Mouse (Mus musculus) 416B (cell line): Measurements from ENCODE around the gene Tars2.
A peak's percentile ranks its signal among the peaks of the same experiment; 100 is the strongest.

ENCODE experiments used
- DNase-seq: peaks from one replicate; pipeline ENCODE4 v3.0.0; 2011; ENCODE audit warnings: low read depth

Tars2 gene

DNA sequence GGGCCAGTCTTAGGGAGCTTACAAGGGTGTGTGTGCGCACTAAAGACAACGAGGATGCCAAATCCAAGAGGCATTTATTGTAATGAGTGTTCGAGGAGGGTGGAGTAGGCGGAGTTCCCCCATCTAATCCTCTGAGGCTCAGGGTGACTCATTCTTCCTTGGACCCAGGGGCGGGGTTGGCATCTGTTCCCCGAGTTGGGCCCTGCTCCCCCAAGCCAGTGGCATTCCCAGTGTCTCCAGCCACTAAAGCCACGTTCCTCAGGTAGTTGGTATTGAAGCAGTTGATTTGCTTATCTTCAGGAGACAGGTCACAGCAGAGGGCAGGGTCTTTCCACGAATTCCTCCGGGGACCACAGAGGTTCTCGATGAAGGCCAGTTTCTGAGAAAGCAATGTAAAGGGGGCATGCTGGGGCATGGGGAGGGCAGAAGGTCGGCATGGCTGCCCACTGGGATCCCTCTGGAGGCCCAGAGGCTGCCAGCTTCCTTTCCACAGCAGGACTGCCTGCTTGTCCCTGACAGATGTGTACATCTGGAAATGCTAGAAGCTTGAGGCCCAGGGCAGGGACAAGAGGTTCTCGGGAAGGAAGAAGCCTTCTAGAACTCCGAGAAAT lies 25.8 kb downstream of the Tars2 start:
- no peak for DNase-seq

DNA sequence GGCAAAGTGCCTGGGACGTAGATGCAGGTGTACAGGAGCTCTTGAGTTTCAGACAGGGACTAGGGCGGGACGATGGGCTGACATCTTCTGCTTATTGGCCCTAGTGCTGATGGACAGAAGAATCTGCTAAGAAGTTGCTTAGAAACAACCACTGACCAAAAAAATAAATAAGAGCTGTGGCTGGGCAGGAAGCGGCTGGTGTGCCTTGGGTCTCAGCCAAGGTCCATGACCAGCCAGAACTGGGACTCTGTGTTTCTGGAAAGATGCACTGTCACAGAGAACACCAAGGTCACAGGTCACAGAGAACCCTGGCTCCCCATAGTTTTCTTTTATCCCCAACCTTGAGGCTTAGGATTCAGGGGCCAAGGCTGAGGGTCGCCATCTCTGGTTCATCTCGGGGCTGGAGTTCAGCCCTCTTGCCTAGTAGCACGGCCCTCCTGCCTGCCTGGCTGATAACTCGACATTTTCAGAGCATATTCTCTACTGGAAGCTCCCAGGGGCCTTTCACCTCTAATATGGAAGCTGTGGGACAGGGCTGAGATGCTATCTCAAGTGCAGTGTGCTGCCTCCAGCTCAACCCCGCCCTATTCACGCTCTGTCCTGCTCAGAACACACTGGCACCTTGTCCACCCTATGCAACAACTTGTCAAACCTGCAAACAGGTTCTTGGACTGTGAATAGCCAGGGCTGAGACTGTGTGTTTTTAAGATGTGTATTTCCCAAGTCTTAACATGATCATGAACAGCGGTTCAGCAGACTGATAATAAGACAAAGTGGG lies 27.1 kb downstream of the Tars2 start:
- peak; percentile 97 for DNase-seq

DNA sequence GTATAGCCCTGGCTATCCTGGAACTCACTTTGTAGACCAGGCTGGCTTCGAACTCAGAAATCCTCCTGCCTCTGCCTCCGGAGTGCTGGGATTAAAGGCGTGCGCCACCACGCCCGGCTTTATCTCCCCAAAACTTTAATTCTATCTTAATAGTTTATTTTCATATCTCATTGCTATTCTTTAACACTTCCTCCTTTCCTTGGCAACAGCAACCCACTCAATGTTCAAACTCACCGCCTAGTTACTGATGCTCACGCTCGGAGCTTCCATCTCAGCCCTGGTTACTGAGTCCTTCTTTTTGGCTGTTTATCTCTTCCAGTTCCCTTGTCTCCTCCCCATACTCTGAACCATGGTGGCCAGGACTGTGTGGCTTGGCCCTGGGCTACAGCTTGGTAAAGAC lies 27.7 kb downstream of the Tars2 start:
- DNase-seq: no peak

DNA sequence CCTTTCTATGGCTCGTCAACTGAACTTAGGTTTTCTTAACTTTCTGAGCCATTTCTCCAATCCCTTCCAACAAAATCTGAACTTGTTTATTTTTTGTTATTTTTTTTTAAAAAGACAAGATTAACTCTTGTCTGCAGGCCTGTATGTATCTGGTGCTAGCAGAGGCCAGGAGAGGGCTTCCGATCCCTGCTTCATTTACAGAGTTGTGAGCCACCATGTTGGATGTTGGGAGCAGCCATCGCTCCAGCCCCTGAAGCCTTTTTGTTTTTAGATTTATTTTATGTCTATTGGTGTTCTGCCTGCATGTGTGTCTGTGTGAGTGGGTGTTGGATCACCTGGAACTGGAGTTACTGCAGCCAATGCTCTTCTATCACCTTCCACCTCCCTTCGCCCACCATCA lies 28.2 kb downstream of the Tars2 start:
- peak; percentile 59 for DNase-seq

DNA sequence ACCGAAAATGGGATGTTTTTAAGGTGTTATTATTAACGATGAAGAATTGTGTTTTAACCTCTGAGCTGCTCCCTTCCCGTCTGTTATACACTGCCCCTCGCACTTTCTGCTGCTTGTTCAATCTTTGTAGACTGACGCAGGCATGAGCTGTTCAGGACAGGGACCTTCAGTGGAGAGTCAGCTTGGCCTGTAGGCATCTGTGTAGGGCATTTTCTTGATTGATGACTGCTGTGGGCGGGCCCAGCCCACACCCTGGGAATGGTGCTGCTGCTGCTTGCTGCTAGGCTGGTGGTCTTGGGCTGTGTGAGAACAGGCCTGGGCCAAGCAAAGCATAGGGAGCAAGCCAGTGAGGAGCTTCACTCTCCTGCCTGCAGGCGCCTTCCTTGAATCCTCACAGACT lies 29.6 kb downstream of the Tars2 start:
- no peak for DNase-seq

DNA sequence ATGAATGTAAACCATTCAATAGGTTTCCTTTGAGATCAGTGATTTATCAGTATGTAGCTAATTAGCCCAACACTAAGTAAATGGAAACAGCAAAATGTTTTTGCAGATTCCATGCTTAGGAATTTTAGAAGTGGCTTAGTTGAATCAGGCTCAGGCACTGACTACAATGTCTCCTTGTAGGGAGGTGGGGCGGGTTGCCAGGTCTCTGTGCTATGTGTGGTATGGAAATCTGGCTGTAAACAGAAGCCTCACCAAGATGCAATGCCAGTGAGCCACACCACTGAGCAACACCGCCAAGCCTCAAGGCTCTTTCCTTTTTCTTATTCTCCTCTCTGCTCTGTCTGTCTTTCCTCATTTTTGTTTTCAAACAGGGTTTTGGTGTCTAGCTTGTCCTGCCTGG lies 31.1 kb downstream of the Tars2 start:
- no peak for DNase-seq

DNA sequence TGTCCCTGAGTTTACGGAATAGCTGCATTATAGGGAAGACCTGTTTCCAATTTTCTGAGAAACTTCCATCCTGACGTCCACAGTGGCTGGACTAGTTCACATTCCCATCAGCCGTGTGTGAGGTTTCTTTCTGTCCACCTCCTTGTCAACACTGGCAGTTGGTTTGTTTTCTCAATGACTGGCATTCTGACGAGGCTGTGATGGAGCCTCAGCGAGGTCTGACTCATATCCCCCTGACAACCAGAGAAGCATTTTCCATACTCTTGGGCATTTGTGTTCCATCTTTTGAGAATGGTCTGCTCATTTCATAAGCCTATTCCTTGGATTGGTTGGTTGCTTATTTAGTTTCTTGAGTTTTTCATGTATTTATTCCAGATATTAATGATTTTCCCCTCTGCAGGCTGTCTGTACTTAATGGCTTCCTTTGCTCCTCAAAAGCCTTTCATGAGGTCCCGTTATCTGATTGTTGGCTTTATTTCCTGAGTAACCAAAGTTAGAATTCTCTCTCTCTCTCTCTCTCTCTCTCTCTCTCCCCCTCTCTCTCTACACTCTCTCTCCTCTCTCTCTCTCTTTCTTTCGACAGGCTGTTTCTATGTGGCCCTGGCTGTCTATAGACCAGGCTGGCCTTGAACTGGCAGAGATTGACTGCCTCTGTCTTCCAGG lies 33.2 kb downstream of the Tars2 start:
- peak; percentile 94 for DNase-seq

DNA sequence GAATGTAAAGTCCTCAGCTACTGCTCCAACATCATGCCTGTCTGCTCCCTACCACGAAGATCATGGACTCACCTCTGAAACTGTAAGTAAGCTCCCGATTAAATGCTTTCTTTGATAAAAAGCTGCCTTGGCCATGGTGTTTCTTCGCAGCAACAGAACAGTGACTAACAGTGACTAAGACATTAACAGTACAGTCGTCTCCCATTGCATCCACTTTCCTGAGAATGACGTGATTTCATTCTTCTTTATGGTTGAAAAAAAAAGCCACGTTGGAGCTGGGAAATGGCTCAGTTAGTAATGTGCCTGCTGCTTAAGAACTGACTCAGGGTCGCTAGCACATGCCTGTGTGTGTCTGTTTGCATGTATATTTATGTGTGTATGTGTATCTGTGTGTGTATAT lies 34.1 kb downstream of the Tars2 start:
- DNase-seq: peak; percentile 64

DNA sequence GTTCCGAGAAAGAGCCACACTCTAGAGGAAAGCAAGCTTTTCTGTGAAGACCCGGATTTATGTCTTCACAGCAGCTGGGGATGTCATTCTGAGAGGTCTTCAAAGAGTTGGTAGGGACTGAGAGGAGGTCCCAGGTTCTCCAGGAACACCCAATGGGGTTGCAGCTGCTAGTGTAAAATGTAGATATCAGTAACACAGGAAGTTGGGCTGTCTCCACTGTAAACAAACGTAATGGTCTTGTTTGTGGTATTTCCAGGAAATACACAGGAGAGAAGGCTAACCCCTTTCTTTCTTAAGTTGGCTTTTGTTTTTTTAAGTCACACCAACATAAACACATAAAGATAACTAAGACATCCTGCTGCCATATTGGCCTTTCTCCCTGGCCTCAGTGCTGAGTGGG lies 37.6 kb downstream of the Tars2 start:
- peak; percentile 32 for DNase-seq

DNA sequence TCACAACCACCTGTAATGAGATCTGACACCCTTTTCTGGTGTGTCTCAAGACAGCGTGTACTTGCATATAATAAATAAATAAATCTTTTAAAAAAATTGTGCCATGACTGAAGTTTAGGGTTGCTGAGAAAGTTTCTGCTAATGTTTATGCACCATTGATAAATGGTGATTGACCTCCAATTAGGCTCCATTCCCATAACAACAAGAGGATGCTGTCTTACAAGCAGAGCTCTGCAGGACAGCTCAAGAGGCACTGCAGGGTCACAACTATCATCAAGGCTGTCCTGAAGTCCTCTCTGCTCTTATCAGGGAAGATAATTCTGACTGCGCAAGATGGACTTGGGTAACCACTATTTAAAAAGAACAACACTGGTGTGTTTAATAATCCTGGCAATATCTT lies 41.9 kb downstream of the Tars2 start:
- DNase-seq: no peak

DNA sequence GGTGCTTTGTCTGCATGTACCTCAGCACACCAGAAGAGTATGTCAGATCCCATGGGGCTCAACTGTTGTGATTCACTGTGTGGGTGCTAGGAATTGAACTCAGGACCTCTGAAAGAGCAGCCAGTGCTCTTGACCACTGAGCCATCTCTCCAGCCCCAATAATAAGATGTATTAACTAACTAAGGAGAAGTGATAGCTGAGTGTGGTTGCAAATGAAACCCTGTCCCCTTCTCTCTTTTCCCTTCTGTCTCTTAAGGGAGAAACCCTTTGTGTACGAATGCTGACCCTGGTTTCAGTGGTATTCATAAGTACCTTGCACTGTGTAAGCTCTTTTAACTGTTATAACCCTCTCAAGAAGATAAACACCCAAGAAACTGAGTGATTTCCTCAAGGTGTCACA lies 43.9 kb downstream of the Tars2 start:
- DNase-seq: no peak

DNA sequence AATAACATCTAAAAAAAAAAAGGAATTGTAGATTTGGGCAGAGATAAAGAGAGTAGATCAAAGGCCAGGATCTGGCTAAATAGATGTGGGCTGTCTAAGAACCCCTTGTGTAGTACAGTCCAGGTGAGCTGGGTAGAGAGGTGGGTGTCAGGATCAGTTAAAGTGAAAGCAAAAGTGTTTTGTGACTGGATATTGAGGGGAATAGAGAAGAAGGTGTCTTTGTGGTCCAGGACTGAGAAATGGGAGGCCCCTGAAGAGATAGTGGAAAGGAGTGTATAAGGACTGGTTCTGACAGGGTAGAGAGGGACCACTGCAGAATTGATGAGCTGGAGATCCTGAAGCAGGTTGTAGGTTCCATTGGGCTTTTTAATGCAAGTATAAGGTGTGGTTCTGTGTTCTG lies 50.0 kb downstream of the Tars2 start:
- DNase-seq: no peak

DNA sequence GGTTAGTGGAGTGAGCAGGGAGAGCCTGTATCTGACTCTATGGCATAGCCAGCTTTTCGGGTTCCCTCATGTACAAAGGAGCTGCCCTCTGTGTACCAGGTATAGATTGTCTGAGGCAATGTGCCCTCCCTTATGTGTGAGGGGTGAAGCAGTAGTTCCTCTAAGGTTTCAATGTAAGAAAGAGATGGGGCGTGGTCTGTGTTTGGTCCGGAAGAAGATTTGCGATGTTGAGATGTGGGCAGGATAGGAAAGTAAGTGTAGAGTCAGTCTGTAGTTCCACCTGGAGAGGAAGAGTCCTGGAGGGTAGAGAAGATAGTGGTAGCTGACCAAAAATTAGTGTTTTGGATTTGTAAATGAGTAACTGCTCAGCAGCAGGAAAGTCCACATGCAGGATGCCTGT lies 51.0 kb downstream of the Tars2 start:
- no peak for DNase-seq

DNA sequence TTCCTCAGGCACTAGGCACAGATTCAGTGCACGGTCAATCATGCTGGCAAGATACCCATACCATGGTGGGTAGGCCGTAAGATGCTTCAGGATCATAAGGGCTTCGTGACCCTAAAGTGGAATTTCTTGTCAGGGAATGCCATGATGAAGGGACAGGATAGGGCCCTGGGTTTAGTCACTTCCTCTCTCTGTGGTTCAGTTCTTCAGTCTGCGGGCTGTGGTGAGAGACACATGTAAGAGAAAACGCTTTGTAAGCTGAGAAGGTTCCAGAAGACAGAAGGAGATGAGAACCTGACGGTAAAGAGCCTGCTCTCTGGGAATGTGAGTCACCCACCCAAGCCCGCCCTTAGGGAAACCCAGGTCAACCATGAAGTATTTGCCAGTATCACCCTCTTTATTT lies 52.5 kb downstream of the Tars2 start:
- peak; percentile 96 for DNase-seq

DNA sequence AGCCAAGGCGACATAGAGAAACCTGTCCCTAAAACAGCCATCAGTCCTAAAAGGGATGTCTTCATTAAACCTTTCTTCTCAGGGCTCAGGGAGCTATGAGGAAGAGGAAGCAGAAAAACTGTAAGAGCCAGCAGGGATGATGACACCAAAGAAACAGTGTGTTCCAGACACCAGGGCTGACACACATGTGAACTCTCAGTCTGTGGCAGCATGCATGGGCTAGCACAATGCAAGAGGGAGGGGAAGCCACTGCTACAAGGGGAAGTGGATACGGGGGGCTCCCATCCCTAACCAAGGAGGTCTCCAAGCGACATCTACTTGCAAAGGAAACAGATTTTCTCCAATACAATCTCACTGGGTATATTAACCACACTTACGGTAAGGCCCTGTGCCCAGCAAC lies 53.7 kb downstream of the Tars2 start:
- DNase-seq: peak; percentile 81

DNA sequence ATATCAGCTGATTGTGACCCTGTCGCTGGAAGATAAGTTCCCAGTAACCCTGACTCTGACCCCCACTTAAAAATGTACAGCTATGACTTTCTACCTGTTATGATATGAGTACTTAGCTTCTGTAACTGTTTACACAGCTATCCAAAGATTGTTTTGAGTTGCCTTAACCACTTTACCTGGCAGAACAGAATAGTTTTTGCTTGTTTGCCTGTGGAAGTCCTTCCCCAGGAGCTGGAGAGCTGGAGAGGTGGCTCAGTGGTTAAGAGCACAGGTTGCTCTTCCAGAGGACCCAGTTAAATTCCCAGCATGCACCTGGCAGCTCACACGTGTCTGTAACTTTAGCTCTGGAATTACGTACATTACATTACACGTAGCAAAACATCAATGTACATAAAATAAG lies 55.4 kb downstream of the Tars2 start:
- no peak for DNase-seq

DNA sequence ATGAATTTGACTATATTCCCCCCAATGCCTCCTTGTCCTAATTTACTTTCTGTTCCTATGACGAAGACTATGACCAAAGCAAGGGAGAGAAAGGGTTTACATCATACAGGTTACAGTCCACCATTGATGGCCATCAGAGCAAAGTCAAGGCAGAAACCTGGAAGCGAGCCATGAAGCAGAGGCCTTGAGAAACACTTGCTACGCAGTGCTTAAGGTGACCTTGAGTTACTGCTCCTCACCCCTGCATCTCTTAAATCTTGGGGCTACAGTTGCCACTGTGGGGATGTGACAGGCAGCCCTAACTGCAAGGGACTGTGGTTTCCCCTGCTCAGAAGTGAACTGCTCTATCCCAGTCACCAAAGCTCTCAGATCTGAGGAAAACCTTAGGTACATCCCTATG lies 56.7 kb downstream of the Tars2 start:
- peak; percentile 53 for DNase-seq

DNA sequence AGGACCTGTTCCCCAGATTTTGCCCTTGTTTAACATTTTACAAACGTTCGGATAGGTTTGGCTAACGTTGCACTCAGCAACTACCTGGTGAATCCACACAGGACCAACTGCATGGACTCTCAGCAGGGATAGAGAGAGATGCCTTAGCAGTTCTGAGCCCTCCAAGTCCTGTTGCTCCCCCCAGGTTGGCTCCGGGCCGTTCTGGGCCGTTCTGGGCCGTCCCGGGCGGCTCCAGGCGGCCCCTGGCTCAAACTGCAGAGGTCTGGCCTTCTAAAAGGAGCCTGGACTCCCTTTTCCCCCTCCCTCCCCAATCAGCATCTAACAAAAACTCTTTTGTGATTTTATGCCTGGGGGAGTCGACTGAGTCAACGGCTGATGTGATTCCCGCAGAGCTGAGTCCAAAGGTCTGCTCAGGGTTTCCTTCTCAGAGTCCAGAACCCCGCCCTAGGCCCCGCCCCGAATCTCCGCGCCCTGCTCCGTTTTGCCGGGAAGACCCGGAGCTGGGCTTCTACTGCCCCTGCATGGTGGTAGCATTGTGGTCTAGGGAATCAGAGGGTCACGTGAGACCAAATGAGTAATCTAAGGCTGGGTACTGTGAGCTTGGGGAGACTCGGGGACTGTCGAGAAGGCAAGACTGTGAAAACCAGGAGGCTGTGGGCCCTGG lies 58.0 kb downstream of the Tars2 start:
- no peak for DNase-seq

DNA sequence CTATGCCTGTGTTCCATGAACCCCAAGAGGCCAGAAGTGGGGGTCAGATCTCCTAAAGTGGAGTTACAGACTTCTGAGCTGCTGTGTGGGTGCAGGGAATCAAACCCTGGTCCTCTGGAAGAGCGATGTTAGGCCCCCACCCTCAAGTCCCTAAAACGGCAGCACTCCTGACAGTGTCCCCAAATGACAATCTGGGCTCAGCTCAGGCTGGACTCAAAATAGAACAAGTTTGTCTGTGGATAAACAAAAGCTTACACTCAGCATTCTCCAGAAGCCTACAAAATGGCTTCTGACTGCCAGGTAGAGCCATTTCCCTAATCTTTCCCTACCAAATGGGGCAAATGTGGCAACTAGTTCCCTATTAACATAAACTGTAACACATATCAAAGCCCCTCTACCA lies 58.9 kb downstream of the Tars2 start:
- no peak for DNase-seq

DNA sequence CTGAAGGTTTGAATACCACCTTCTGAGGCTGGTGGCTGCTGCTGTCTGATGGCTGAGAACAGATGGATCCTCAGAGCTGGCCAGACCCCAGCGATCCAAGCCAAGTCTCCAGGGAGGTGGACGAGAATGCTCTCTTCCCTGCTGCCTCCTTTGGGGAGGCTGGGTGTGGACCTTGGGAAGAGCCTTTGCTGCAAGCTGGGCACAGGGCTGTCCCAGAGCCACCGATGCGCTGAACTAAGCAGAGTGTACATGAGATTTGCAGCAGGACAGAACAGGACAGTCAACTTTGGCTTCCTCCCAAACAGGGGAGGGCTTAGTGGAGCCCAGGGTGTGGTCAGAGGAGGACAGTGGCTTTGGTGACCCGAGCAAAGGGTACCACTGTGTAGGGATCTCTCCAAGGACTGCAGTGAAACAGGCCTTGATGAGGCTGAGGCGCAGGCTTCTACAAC lies 59.7 kb downstream of the Tars2 start:
- no peak for DNase-seq

DNA sequence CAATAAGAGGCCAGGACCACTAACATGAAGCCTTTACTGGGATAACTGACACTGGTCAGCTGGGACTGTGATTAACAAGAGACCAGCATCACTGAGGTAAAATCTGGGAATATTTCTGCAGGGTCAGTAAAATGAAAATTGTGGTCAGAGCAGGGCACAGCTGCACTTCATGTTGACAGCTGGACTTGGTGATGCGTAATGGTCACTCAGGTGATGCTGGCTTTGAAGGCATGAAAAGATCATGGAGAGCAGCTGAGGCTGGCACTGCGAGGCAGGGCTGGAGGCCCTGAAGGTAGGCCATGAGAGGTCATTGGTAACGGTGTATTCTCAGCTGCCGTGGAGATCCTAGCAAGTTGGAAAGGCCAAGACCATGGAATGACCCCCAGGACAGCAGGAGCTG lies 61.7 kb downstream of the Tars2 start:
- DNase-seq: no peak

DNA sequence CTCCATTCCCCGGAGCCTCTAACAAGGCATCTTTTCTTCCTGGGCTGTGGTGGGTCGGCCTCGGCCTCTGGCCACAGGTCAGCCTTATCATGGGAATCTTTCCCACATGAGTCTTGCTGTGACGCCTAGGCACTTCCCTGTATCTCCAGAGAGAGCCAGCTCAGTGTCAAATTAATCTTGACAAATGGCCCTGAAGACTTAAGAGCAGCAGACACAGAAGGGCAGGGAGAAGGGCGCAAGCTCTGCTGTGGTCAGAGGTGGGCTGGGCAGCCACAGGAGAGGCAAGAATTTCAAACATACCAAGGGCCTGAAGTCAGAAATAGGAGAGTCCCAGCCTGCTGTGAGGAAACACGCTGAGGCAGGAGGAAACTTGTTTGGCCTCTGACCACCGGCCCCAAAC lies 63.6 kb downstream of the Tars2 start:
- DNase-seq: peak; percentile 80

DNA sequence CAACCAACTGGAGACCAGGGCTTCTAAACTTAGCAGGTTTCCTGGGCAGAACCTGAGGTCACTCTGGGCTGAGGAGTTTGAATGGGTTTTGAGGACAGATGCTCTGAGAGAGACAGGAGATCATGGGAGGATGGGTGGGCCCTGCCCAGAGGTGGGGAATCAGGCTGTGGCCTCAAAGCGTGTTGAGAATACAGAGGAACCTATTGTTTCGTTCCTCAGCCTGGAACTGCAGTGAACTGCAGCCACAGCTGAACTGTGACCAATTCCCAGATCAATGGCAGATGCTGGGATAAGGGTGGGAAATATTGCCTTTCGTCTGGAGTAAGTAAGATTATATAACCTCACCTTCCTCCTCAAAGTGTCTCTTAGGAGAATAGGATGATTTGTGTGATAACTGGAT lies 64.2 kb downstream of the Tars2 start:
- DNase-seq: no peak
